Mouse (Mus musculus) midbrain, postnatal 0 days (tissue): Measurements from ENCODE around the gene Tbx2. TPM values are rescaled to one million over a fixed set of nuclear protein-coding genes. Genes with fewer than 3 reads are reported as not detected.

Experiments used
- ATAC-seq: fragments of 200-750 bp; cut with Nextera tagmentation; 2 replicates; pipeline ENCODE4 v1.8.0; 2017; ENCODE audit warnings: moderate number of reproducible peaks, mild to moderate bottlenecking, moderate TSS enrichment, moderate library complexity; ENCODE audit not compliant: low FRiP score
- DNase-seq: peaks from one replicate; pipeline ENCODE4 v3.0.0-alpha.2; 2015; ENCODE audit warnings: low spot score
- H3K27ac ChIP-seq: fragments of 300-500 bp; sonication (generic); 2 replicates; pipeline ENCODE4 v1.5.1; 2014; ENCODE audit warnings: low read depth, mild to moderate bottlenecking, low read length, mixed read lengths
- H3K27me3 ChIP-seq: fragments of 300-500 bp; sonication (generic); 2 replicates; pipeline ENCODE4 v1.6.1; 2014; ENCODE audit warnings: low read length, control low read depth, mixed read lengths; ENCODE audit not compliant: insufficient read depth
- H3K36me3 ChIP-seq: fragments of 300-500 bp; sonication (generic); 2 replicates; pipeline ENCODE4 v1.6.1; 2014; ENCODE audit warnings: low read length, control low read depth, mixed read lengths; ENCODE audit not compliant: insufficient read depth
- H3K4me1 ChIP-seq: fragments of 300-500 bp; sonication (generic); 2 replicates; pipeline ENCODE4 v1.6.1; 2014; ENCODE audit warnings: mild to moderate bottlenecking, control low read depth, antibody characterized with exemption, low read length, mixed read lengths; ENCODE audit not compliant: insufficient read depth
- H3K4me2 ChIP-seq: fragments of 300-500 bp; sonication (generic); 2 replicates; pipeline ENCODE4 v1.6.1; 2014; ENCODE audit warnings: low read depth, mild to moderate bottlenecking, low read length, mixed read lengths; ENCODE audit not compliant: poor library complexity, severe bottlenecking
- H3K4me3 ChIP-seq: fragments of 300-500 bp; sonication (generic); 2 replicates; pipeline ENCODE4 v1.5.1; 2014; ENCODE audit warnings: low read depth, mild to moderate bottlenecking, low read length, moderate library complexity
- H3K9ac ChIP-seq: fragments of 300-500 bp; sonication (generic); replicated peaks from 2 replicates; pipeline ENCODE4 v1.6.1; 2014; ENCODE audit warnings: mild to moderate bottlenecking, low read length, moderate library complexity, mixed read lengths; ENCODE audit not compliant: poor library complexity, severe bottlenecking
- H3K9me3 ChIP-seq: fragments of 300-500 bp; sonication (generic); 2 replicates; pipeline ENCODE4 v1.6.1; 2016; ENCODE audit warnings: low read length, control low read depth
- CTCF ChIP-seq: IDR thresholded peaks from 2 replicates; pipeline ENCODE4 v1.5.1; 2016; ENCODE audit warnings: antibody characterized with exemption, mild to moderate bottlenecking
- WGBS: fragments of 180-500 bp; shearing (Covaris S2); extraction: QIAGEN DNeasy Blood & Tissue Kit; methylation state at CpG from one replicate; pipeline ENCODE4 v1.1.7; 2014; 5-methylcytosine and 5-hydroxymethylcytosine counted together
- polyA plus RNA-seq: library from polyadenylated mRNA; unstranded; fragments of >200 nt; fragmentation: Nextera tagmentation; extraction: Ambion mirVana; gene quantifications from 2 replicates; pipeline ENCODE4 v1.2.1, GENCODE M21; 2015
- total RNA-seq: library from RNA; depleted of rRNA; stranded (reverse); fragments of >200 nt; gene quantifications from 2 replicates; pipeline ENCODE4 v1.2.3, GENCODE M21; 2014

Gene Tbx2
- total and polyA plus RNA-seq, 2 experiments from 2014 or later, result 0.32 to 4.4 TPM

GRCm38 (mm10) chr11:85799456-85799855 is 32.9 kb upstream of the Tbx2 start:
- ATAC-seq (no peak), DNase-seq (no peak)
- no peaks in the 10 kb centered on the region for H3K27me3 ChIP-seq
- H3K4me3 ChIP-seq, result no peak overlapping the region
- H3K27ac ChIP-seq, result no peak overlapping the region
- H3K4me2 ChIP-seq, result no peak overlapping the region
- TF ChIP-seq CTCF, result no peak
- H3K36me3 ChIP-seq, result no peaks in the 10 kb centered on the region
- no peaks in the 10 kb centered on the region for H3K9me3 ChIP-seq
- H3K4me1 ChIP-seq, result no peaks in the 10 kb centered on the region
- no peak overlapping the region for H3K9ac ChIP-seq
- 94% methylated on average over 4 of the region's 4 CpGs for WGBS

GRCm38 (mm10) chr11:85799856-85800255 is 32.5 kb upstream of the Tbx2 start:
- no peak overlapping the region for H3K4me3 ChIP-seq
- no peak for TF ChIP-seq CTCF
- DNase-seq (no peak), ATAC-seq (no peak)
- 60% methylated on average over 19 of the region's 19 CpGs for WGBS
- no peaks in the 10 kb centered on the region for H3K27me3 ChIP-seq
- no peak overlapping the region for H3K9ac ChIP-seq
- H3K4me2 ChIP-seq, result no peak overlapping the region
- no peak overlapping the region for H3K27ac ChIP-seq
- H3K36me3 ChIP-seq, result no peaks in the 10 kb centered on the region
- no peaks in the 10 kb centered on the region for H3K4me1 ChIP-seq
- H3K9me3 ChIP-seq, result no peaks in the 10 kb centered on the region

DNA sequence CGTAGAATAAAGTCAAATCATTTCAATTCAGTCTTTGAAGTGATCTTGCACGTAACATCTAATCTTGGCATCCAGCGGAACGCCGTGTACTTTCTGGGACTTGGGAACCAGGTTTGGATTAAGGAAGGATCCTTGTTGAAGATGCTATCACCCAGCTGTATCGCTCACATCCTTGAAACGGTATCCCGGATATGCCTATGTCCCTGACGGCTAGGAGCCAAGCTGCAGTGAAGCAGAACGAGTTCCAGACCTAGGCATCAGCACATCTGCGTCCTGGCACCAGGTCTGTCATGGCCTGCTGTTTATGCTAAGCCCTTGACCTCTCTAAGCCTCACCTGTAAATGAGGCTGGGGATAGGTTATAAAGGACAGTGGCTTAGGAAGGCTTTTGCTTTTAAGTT is 32.0 kb upstream of the Tbx2 start:
- no peaks in the 10 kb centered on the region for H3K4me1 ChIP-seq
- DNase-seq (no peak), ATAC-seq (no peak)
- no peak overlapping the region for H3K27ac ChIP-seq
- H3K36me3 ChIP-seq, result no peaks in the 10 kb centered on the region
- WGBS, result 65% methylated on average over 11 of the region's 11 CpGs
- no peak for TF ChIP-seq CTCF
- H3K27me3 ChIP-seq, result no peaks in the 10 kb centered on the region
- no peak overlapping the region for H3K4me2 ChIP-seq
- H3K4me3 ChIP-seq, result no peak overlapping the region
- no peak overlapping the region for H3K9ac ChIP-seq
- no peaks in the 10 kb centered on the region for H3K9me3 ChIP-seq

- Histone ChIP-seq H3K27ac (no peak overlapping the region), H3K9me3 (no peaks in the 10 kb centered on the region), H3K9ac (no peak overlapping the region), H3K4me3 (no peak overlapping the region), H3K27me3 (no peaks in the 10 kb centered on the region), H3K4me1 (no peaks in the 10 kb centered on the region), H3K4me2 (no peak overlapping the region), H3K36me3 (no peaks in the 10 kb centered on the region)
- DNase-seq (no peak), ATAC-seq (no peak)
- TF ChIP-seq CTCF, result no peak
- WGBS, result 79% methylated on average over 5 of the region's 5 CpGs
Observed at GRCm38 (mm10) chr11:85804048-85804447, 28.3 kb upstream of the Tbx2 start.

DNA sequence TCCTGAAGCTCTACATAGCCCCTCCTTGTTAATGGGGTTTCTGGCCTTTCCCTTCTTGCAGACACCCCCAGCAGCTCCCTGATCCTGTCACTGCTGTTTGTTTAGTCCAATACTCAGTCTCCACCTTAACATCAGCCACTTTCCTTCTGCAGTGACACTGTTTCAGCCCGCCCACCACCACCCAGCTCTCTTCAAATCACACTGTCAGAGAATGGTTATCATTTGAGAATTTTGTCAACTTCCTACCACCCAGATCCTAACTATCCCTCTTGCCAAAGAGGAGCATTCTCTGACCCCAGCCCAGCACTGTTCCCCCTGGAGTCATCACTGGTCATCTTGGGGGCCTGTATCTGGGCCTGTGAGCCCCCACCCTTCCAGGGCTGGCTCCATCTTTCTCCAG is 26.6 kb upstream of the Tbx2 start:
- Histone ChIP-seq H3K4me2 (no peak overlapping the region), H3K9me3 (no peaks in the 10 kb centered on the region), H3K4me3 (no peak overlapping the region), H3K9ac (no peak overlapping the region), H3K27ac (no peak overlapping the region), H3K27me3 (no peaks in the 10 kb centered on the region), H3K4me1 (no peaks in the 10 kb centered on the region), H3K36me3 (no peaks in the 10 kb centered on the region)
- 67% methylated on average over 1 of the region's 1 CpGs for WGBS
- no peak for TF ChIP-seq CTCF
- DNase-seq (no peak), ATAC-seq (no peak)

DNA sequence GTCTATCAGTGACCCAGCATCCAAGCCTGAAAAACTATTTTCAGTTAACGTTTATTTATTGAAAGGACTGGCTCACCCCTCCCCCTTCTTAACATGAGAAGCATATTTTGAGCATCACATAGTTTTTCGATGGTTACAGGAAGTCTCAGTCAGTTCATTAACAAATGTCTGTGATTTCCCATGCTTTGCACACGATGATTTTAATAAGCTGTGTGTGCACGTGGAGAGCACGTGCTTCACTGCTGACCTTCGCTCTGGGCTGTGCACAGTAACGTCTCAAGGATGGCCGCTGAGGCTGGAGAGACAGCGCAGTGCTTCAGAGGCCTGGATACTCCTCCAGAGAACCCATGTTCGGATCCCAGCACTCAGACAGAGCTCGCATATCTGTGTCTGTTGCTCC is 25.0 kb upstream of the Tbx2 start:
- Histone ChIP-seq H3K4me3 (no peak overlapping the region), H3K36me3 (no peaks in the 10 kb centered on the region), H3K4me1 (no peaks in the 10 kb centered on the region), H3K4me2 (no peak overlapping the region), H3K27me3 (no peaks in the 10 kb centered on the region), H3K9me3 (no peaks in the 10 kb centered on the region), H3K27ac (no peak overlapping the region), H3K9ac (no peak overlapping the region)
- ATAC-seq, result no peak
- 83% methylated on average over 11 of the region's 11 CpGs for WGBS
- no peak for DNase-seq
- no peak for TF ChIP-seq CTCF

- ATAC-seq, result no peak
- Histone ChIP-seq H3K4me2 (no peak overlapping the region), H3K27ac (no peak overlapping the region), H3K27me3 (no peaks in the 10 kb centered on the region), H3K9me3 (no peaks in the 10 kb centered on the region), H3K36me3 (no peaks in the 10 kb centered on the region), H3K4me3 (no peak overlapping the region), H3K9ac (no peak overlapping the region), H3K4me1 (no peaks in the 10 kb centered on the region)
- WGBS, result 84% methylated on average over 4 of the region's 4 CpGs
- no peak for DNase-seq
- no peak for TF ChIP-seq CTCF
Observed at GRCm38 (mm10) chr11:85811229-85811628, 21.1 kb upstream of the Tbx2 start.
